Mouse (Mus musculus) liver, adult (tissue): ENCODE results near the gene Magohb.

Experiments
- GATA4 ChIP-seq: IDR thresholded peaks from 2 replicates; pipeline ENCODE4 v1.6.1; 2014; ENCODE audit warnings: mild to moderate bottlenecking, low read length; ENCODE audit not compliant: insufficient replicate concordance

The Magohb gene

DNA sequence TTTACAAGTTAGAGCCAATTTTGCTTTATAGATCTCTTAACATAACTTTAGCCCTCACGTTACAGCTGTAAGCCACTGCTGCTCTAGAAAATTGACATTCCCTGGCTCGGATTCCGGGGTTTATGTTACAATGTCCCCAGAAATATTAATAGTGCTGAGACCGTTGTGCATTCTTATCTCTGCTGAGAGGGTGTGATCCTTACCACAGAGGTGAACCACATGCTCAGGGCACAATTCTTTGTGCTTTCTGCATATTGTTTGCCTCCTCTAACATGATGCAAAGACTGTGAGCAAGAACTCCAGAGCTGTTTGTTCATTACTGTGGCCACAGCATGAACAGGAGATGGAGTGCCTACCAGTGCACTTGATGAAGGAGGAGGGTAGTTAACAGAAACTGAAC, 16.4 kb downstream of the Magohb start:
- no peak for TF ChIP-seq GATA4

DNA sequence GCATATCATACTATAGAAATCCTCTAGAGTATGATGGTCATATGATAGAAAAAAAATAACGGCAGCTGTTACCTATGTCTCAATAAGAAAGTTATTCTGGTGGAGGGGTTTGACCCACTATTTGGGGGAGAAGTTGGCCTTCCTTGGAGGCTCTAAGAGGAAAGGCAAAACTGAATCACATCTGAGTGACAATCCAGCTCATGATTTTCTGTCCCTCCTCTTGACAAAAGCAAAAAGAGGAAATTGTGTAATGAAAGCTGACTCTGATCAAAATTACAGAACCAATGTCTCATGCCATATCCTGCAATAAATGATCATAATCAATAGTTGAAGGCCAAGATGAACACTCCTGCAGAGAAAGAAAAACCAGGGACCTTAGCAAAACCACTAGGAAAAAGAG, 20.7 kb downstream of the Magohb start:
- no peak for TF ChIP-seq GATA4

DNA sequence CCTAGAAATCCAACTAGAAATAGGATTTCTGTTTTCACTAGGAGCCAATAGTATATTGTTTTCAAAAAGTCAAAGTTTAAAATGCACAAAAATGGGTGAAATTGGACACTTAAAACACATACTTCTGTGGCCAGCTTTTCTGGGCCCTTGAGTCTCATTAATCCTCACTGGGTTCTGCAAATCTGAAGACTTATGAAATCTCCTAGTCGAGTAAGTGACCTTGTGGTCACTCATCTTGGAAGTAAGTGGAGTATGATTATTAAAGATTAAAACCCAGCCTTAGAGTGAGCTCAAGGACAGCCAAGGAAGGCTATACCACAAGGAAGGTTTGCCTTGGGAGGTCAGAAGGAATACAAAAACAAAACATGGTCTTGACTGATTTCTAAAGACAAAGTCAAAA, 22.7 kb downstream of the Magohb start:
- TF ChIP-seq GATA4 = no peak

DNA sequence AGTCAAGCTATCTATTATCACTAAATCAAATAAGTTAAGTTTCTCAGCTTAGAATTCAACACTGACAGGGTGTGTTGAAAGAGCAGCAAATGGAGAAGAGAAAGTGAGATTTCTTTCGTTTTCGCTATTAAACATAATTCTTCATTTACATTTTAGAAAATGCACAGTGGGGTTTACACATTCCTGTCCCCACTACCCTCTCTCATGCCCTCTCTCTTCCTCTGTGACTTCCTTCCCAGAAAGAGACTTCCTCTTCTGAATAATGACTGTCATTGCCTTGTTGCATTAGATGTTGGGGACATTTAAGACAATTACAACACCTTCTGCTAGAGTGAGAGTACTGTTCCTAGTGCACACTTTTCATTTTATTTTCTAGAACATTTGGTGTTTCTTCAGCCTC, 23.4 kb downstream of the Magohb start:
- no peak for TF ChIP-seq GATA4

DNA sequence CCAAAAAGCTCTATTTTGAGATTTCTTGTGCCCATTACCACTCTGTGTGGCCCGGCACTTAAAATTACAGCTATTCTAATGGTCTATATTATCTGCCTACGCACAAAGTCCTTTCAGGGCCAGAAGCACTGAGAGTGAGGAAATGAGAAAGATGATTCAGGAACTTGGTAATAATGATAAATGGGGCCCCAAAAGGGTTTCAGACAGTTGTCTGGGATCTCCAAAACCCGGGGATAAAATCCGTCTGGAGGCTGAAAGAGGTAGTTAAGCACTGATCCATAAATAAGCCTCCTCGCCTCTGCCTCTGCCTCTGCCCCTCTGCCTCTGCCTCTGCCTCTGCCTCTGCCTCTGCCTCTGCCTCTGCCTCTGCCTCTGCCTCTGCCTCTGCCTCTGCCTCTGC, 28.9 kb downstream of the Magohb start:
- no peak for TF ChIP-seq GATA4

DNA sequence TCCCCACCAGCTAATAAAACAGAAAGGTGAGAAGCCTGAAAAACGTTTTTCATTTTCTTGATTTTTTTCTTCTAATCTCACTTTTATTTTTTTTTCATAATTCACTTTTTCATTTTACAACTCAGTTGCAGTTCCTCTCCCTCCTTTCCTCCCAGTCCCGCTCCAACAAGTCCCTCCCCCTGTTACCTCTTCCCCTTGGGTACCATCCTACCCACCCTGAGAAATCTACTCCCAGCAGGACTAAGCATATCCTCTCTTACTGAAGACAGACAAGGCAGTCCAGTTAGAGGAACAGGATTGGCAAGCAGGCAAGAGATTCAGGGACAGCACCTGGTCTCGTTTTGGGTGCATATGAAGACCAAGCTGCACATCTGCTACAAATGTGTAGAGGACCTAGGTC, 30.3 kb downstream of the Magohb start:
- TF ChIP-seq GATA4 = no peak

DNA sequence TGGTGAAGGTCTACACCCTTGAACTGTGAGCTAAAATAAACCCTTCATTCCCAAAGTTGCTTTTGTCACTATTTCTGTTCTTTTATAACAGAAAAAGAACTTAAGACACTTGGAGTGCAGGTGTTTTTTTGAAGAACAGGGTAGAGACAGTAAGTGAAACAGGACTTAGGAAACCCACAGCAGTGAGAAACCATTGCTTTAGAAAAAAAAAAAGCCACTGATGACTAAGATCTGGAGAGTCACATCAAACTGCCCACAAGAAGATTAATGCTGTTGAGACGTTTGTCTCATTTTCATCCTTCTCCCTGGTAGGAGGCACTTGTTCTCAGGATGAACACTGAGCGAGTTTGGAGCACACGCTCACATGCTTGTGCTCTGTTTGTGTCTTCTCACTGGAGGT, 31.0 kb downstream of the Magohb start:
- TF ChIP-seq GATA4 = no peak

DNA sequence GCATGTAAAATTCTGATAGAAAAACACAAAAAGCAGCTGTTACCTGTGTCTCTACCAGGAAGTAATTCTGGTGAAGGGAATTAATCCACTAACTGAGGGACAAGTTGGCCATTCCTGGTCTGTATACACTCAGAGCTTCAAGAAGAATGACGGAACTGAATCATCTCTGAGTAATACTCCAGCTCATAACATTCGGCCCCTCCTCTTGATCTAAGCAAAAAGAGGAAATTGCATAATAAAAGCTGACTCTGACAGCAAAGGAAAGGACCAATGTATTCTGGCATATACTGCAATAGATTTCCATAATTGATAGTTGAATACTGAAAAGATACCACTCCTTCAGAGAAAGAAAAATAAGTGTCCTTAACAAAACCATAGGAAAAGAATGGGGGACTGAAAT, 45.8 kb downstream of the Magohb start, which contains the start of gene Klra2:
TSS of gene Klra2 (minus strand) at position 157 of the 400 bp plus-strand sequence.
- no peak for TF ChIP-seq GATA4

DNA sequence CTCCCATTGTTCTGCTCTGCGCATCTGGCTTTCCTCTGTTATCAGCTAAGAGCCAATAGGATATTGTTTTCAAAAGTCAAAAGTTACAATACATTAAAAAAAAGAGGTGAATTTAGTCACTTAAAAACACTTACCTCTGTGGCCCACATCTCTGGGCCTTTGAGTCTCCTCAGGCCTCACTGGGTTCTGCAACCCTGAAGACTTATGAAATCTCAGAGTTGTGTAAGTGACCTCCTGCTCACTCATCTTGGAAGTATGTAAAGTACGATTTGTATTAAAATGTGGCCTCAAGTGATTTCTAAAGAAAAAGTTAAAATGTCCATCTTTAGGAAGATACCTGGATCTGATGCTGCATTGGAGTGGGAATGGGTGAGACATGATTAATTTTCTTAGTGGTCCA, 48.0 kb downstream of the Magohb start:
- no peak for TF ChIP-seq GATA4
